Mouse (Mus musculus) limb, embryonic 11.5 days (tissue): ENCODE measurements around the gene Ugt1a6b. TPM values are rescaled to one million over a fixed set of nuclear protein-coding genes. Genes with fewer than 3 reads are reported as not detected.

Source experiments
- ATAC-seq: fragments of 200-750 bp; cut with Nextera tagmentation; 2 replicates; pipeline ENCODE4 v1.8.0; 2017; ENCODE audit warnings: low read depth; ENCODE audit not compliant: insufficient number of reproducible peaks, low FRiP score, low TSS enrichment
- DNase-seq: peaks from one replicate; pipeline ENCODE4 v3.0.0-alpha.2; 2015; ENCODE audit warnings: low spot score
- H3K27ac ChIP-seq: fragments of 300-500 bp; sonication (generic); replicated peaks from 2 replicates; pipeline ENCODE4 v1.5.1; 2014; ENCODE audit warnings: low read depth, mild to moderate bottlenecking, low read length
- H3K27me3 ChIP-seq: fragments of 300-500 bp; sonication (generic); 2 replicates; pipeline ENCODE4 v1.6.1; 2014; ENCODE audit warnings: mild to moderate bottlenecking, low read length, mixed read lengths; ENCODE audit not compliant: control insufficient read depth, insufficient read depth
- H3K36me3 ChIP-seq: fragments of 300-500 bp; sonication (generic); 2 replicates; pipeline ENCODE4 v1.6.1; 2014; ENCODE audit warnings: mild to moderate bottlenecking, low read length, moderate library complexity, mixed read lengths; ENCODE audit not compliant: control insufficient read depth, insufficient read depth
- H3K4me1 ChIP-seq: fragments of 300-500 bp; sonication (generic); 2 replicates; pipeline ENCODE4 v1.6.1; 2014; ENCODE audit warnings: low read length, mixed read lengths; ENCODE audit not compliant: control insufficient read depth, insufficient read depth
- H3K4me2 ChIP-seq: fragments of 300-500 bp; sonication (generic); 2 replicates; pipeline ENCODE4 v1.6.1; 2014; ENCODE audit warnings: low read depth, mild to moderate bottlenecking, moderate library complexity; ENCODE audit not compliant: severe bottlenecking
- H3K4me3 ChIP-seq: fragments of 300-500 bp; sonication (generic); 2 replicates; pipeline ENCODE4 v1.5.1; 2014; ENCODE audit warnings: low read depth, low read length
- H3K9ac ChIP-seq: fragments of 300-500 bp; sonication (generic); 2 replicates; pipeline ENCODE4 v1.6.1; 2014; ENCODE audit warnings: mild to moderate bottlenecking, low read length
- H3K9me3 ChIP-seq: fragments of 300-500 bp; sonication (generic); 2 replicates; pipeline ENCODE4 v1.6.1; 2016; ENCODE audit warnings: low read length; ENCODE audit not compliant: control insufficient read depth
- WGBS: fragments of 180-500 bp; shearing (Covaris S2); extraction: QIAGEN DNeasy Blood & Tissue Kit; methylation state at CpG from one replicate; pipeline ENCODE4 v1.1.7; 2014; 5-methylcytosine and 5-hydroxymethylcytosine counted together
- polyA plus RNA-seq: library from polyadenylated mRNA; unstranded; fragments of >200 nt; fragmentation: Nextera tagmentation; extraction: Ambion mirVana; gene quantifications from 2 replicates; pipeline ENCODE4 v1.2.1, GENCODE M21; 2014

Ugt1a6b gene
- polyA plus RNA-seq, 1 experiment from 2014 or later: not detected

DNA sequence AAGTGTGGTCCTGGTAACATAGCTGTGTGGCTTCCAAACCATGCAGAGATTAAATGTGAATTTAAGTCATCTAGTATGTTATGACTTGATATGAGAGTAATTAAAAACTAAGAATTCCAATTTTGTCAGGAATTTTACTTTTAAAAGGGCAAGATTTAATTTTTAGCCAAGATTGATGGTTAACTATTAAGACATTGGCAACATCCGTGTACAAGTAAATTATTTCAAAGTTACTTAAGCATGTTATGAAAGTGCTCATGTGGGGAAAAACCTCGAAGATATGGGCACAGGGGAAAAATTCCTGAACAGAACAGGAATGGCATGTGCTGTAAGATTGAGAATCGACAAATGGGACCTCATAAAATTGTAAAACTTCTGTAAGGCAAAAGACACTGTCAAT, 94.4 kb downstream of the Ugt1a6b start:
- H3K9me3 ChIP-seq: no peaks in the 10 kb centered on the region
- no peak for DNase-seq
- H3K4me3 ChIP-seq: no peak overlapping the region
- H3K4me2 ChIP-seq: no peak overlapping the region
- no peak overlapping the region for H3K27ac ChIP-seq
- ATAC-seq: no peak
- no peak overlapping the region for H3K9ac ChIP-seq
- no peaks in the 10 kb centered on the region for H3K4me1 ChIP-seq
- 76% methylated on average over 3 of the region's 3 CpGs for WGBS
- no peaks in the 10 kb centered on the region for H3K36me3 ChIP-seq
- no peaks in the 10 kb centered on the region for H3K27me3 ChIP-seq

DNA sequence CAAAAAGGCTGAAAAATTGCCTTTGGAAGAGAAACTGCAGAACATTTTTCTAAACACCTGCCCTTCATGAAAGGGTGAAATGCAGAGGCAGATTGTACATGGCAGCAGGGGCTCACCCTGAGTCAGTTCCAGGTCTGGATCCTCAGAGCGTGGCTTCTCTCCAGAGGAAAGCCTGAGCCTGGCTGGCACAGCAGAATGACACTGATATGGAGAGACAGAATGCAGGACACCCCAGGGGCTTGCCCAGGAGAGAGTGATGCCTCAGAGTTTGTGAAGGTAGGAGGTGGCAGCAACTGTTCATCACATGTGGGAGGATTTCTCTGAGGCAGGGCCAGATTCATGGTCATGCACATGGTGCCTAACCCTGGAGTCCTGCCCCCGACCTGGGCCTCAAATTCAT, 96.9 kb downstream of the Ugt1a6b start:
- Histone ChIP-seq H3K4me2 (no peak overlapping the region), H3K36me3 (no peaks in the 10 kb centered on the region), H3K27me3 (no peaks in the 10 kb centered on the region), H3K9ac (no peak overlapping the region), H3K4me3 (no peak overlapping the region), H3K9me3 (no peaks in the 10 kb centered on the region), H3K4me1 (no peaks in the 10 kb centered on the region), H3K27ac (no peak overlapping the region)
- ATAC-seq (no peak), DNase-seq (no peak)
- 86% methylated on average over 2 of the region's 2 CpGs for WGBS

DNA sequence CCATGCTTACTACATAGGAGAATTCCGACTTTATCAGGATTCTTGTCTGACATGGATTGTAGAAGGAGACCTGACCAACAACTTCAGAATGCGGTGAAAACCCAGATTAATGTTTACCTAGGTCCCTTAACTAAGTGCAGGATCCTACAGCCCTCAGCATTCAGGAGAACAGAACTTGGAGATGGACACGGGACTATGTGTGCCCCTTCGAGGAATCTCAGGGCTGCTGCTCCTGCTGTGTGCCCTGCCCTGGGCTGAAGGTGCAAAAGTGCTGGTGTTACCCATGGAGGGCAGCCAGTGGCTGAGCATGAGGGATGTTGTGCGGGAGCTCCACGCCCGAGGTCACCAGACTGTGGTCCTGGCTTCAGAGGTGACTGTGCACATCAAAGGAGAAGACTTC, 97.4 kb downstream of the Ugt1a6b start, which contains the start of gene Ugt1a2:
Gene Ugt1a2, plus strand, starts transcription at position 146 of the 400 bp plus-strand sequence.
- Histone ChIP-seq H3K27ac (no peak within 1 kb of the TSS), H3K4me1 (no peaks in the 10 kb centered on the region), H3K9me3 (no peaks in the 10 kb centered on the region), H3K4me3 (no peak within 1 kb of the TSS), H3K36me3 (no peaks in the 10 kb centered on the region), H3K4me2 (no peak within 1 kb of the TSS), H3K27me3 (no peaks in the 10 kb centered on the region), H3K9ac (no peak within 1 kb of the TSS)
- WGBS: 83% methylated on average over 7 of the region's 7 CpGs
- DNase-seq (no peak), ATAC-seq (no peak)

DNA sequence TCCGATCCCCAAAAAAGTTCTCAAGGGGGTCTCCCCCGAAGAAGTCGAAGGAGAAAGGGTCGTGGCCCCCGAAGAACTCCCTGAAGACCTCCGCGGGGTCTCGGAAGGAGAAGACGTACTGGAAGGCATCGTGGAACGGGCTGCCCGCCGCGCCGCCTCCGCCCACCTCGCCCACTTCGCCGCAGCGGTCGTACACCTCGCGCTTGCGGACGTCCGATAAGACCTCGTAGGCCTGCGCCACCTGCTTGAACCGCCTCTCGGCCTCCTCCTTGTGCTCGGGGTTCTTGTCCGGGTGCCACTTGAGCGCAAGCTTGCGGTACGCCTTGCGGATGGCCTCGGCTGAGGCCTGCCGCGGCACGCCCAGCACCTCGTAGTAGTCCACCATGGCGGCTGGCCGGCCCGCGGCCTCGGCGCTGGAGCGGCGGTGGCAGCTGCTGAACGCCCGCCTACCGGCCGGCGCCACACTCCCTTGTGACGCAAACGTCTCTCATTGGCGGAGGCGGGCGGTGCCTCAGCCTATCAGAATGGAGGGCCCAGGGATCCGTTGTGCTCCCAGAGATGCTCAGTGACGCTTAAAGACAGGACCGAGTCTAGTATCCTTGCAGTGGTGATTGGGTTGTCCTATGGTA, 102.4 kb downstream of the Ugt1a6b start, which contains the start of gene Dnajb3:
Gene Dnajb3, minus strand, starts transcription at position 489 of the 629 bp plus-strand sequence.
- H3K9ac ChIP-seq: peak within 1 kb of the TSS; percentile 72
- peak within 1 kb of the TSS; percentile 75 for H3K4me2 ChIP-seq
- H3K27me3 ChIP-seq: no peaks in the 10 kb centered on the region
- ATAC-seq (peak; percentile 97), DNase-seq (peak; percentile 86)
- H3K4me1 ChIP-seq: no peaks in the 10 kb centered on the region
- H3K36me3 ChIP-seq: no peaks in the 10 kb centered on the region
- no peaks in the 10 kb centered on the region for H3K9me3 ChIP-seq
- H3K27ac ChIP-seq: no peak within 1 kb of the TSS
- 6% methylated on average over 61 of the region's 62 CpGs for WGBS
- peak within 1 kb of the TSS; percentile 40 for H3K4me3 ChIP-seq

- Histone ChIP-seq H3K9ac (no peak overlapping the region), H3K27ac (no peak overlapping the region), H3K4me3 (no peak overlapping the region), H3K27me3 (no peaks in the 10 kb centered on the region), H3K36me3 (no peaks in the 10 kb centered on the region), H3K4me2 (no peak overlapping the region), H3K4me1 (no peaks in the 10 kb centered on the region), H3K9me3 (peaks cover 7% of the 10 kb centered on the region)
- ATAC-seq (no peak), DNase-seq (no peak)
- WGBS: 79% methylated on average over 2 of the region's 2 CpGs
Observed at GRCm38 (mm10) chr1:88206843-88207479, 103.9 kb downstream of the Ugt1a6b start.

DNA sequence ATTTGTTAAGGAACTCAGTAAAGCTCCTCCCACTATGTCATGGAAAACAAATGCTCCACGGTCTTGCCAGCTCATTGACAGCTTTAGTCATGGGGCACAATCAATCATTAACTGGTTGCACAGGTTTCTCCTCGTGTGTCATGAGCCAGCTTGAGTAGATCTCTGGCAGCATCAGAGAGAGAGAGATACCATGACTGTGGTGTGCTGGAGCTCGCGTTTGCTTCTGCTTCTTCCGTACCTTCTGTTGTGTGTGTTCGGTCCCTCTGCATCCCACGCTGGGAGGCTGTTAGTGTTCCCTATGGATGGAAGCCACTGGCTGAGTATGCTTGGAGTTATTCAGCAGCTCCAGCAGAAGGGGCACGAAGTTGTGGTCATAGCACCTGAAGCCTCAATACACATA, 108.8 kb downstream of the Ugt1a6b start, which contains the start of gene Ugt1a1:
Gene Ugt1a1, plus strand, starts transcription at position 148 of the 400 bp plus-strand sequence.
- DNase-seq (peak; percentile 36), ATAC-seq (no peak)
- H3K9ac ChIP-seq: no peak within 1 kb of the TSS
- H3K36me3 ChIP-seq: no peaks in the 10 kb centered on the region
- H3K4me2 ChIP-seq: no peak within 1 kb of the TSS
- no peak within 1 kb of the TSS for H3K27ac ChIP-seq
- 68% methylated on average over 8 of the region's 8 CpGs for WGBS
- H3K27me3 ChIP-seq: no peaks in the 10 kb centered on the region
- no peak within 1 kb of the TSS for H3K4me3 ChIP-seq
- peaks cover 51% of the 10 kb centered on the region for H3K9me3 ChIP-seq
- H3K4me1 ChIP-seq: no peaks in the 10 kb centered on the region

DNA sequence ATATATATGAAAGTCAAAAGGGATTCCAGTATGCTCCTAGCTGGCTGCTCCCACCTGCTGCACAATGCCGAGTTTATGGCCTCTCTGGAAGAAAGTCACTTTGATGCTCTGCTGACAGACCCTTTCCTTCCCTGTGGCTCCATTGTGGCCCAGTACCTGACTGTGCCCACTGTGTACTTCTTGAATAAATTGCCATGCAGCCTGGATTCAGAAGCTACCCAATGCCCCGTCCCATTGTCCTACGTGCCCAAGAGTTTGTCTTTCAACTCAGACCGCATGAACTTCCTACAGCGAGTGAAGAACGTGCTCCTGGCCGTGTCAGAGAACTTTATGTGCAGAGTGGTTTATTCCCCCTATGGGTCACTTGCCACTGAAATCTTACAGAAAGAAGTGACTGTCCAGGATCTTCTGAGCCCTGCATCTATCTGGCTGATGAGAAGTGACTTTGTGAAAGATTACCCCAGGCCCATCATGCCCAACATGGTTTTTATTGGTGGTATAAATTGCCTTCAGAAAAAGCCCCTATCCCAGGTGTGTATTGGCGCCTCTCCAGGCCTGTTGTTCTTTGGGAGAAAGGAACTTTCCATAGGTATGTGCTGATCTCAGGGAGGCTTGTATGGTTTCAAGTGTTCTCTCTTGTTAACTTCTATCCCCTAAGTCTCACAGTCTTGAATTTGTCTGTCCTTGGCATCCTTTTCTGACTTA, 109.4 kb downstream of the Ugt1a6b start:
- Histone ChIP-seq H3K27ac (no peak overlapping the region), H3K9ac (no peak overlapping the region), H3K4me3 (no peak overlapping the region), H3K9me3 (peaks cover 57% of the 10 kb centered on the region), H3K4me2 (no peak overlapping the region), H3K4me1 (no peaks in the 10 kb centered on the region), H3K36me3 (no peaks in the 10 kb centered on the region), H3K27me3 (no peaks in the 10 kb centered on the region)
- 64% methylated on average over 8 of the region's 8 CpGs for WGBS
- DNase-seq: peak; percentile 34
- ATAC-seq: peak; percentile 18; the same call in 1 of the 2 replicates

- Histone ChIP-seq H3K9ac (no peak overlapping the region), H3K4me1 (no peaks in the 10 kb centered on the region), H3K9me3 (peaks cover 59% of the 10 kb centered on the region), H3K27me3 (no peaks in the 10 kb centered on the region), H3K4me3 (no peak overlapping the region), H3K27ac (no peak overlapping the region), H3K4me2 (no peak overlapping the region), H3K36me3 (no peaks in the 10 kb centered on the region)
- 82% methylated on average over 1 of the region's 1 CpGs for WGBS
- DNase-seq (no peak), ATAC-seq (no peak)
Observed at GRCm38 (mm10) chr1:88213061-88213460, 110.0 kb downstream of the Ugt1a6b start.
